Mouse (Mus musculus) layer of hippocampus, adult 2 months (tissue): ENCODE measurements around the gene Cd244a. TPM values are rescaled to one million over a fixed set of nuclear protein-coding genes. Genes with fewer than 3 reads are reported as not detected.

Experiments used
- DNase-seq, 2 experiments: peaks; one replicate each; pipeline ENCODE4 v3.0.0; 2022; ENCODE audit warnings: low spot score in 2 of 2
- H3K27ac ChIP-seq: fragments of 200-600 bp; 2 replicates; pipeline ENCODE4 v1.8.1; 2022
- H3K4me3 ChIP-seq: fragments of 200-600 bp; 2 replicates; pipeline ENCODE4 v1.8.1; 2022; ENCODE audit warnings: mild to moderate bottlenecking
- CTCF ChIP-seq: fragments of 200-600 bp; conservative IDR thresholded peaks from 2 replicates; pipeline ENCODE4 v1.8.1; 2022; ENCODE audit warnings: antibody characterized with exemption, mild to moderate bottlenecking, moderate library complexity
- long read RNA-seq, 2 experiments: library from polyadenylated mRNA; stranded (forward); transcript quantifications; one replicate each; pipeline ENCODE4 v2.0.0; 2021; ENCODE audit warnings: borderline mapping rate in 2 of 2
- total RNA-seq, 2 experiments: library from RNA; stranded (reverse); gene quantifications; 2 replicates each; pipeline ENCODE4 v1.2.3; 2021

The Cd244a gene
- total RNA-seq, result not detected
- long read RNA-seq, experiment 1, result 0 reads
- long read RNA-seq, experiment 2, result 0 reads

GRCm38 (mm10) chr1:171558898-171559297, at the start of gene Cd244a:
Gene Cd244a (plus strand): TSS chr1:171559193.
- DNase-seq, result no peak
- no peak for TF ChIP-seq CTCF
- H3K4me3 ChIP-seq, result no peak within 1 kb of the TSS
- no peak within 1 kb of the TSS for H3K27ac ChIP-seq

GRCm38 (mm10) chr1:171513234-171513633, 45.8 kb upstream of the Cd244a start:
- H3K27ac ChIP-seq, result no peak overlapping the region
- DNase-seq, result no peak
- peak; percentile 40 for TF ChIP-seq CTCF
- H3K4me3 ChIP-seq, result no peak overlapping the region

GRCm38 (mm10) chr1:171513760-171514159, 45.2 kb upstream of the Cd244a start:
- Histone ChIP-seq H3K27ac (no peak overlapping the region), H3K4me3 (no peak overlapping the region)
- no peak for DNase-seq
- TF ChIP-seq CTCF, result no peak

- no peak for TF ChIP-seq CTCF
- no peak for DNase-seq
- no peak overlapping the region for H3K27ac ChIP-seq
- H3K4me3 ChIP-seq, result no peak overlapping the region
Observed at GRCm38 (mm10) chr1:171515039-171515438, 44.0 kb upstream of the Cd244a start.

GRCm38 (mm10) chr1:171515557-171515956, 43.4 kb upstream of the Cd244a start:
- no peak for TF ChIP-seq CTCF
- H3K27ac ChIP-seq, result no peak overlapping the region
- DNase-seq, result no peak
- no peak overlapping the region for H3K4me3 ChIP-seq

- TF ChIP-seq CTCF, result no peak
- H3K4me3 ChIP-seq, result no peak overlapping the region
Observed at GRCm38 (mm10) chr1:171531367-171531766, 27.6 kb upstream of the Cd244a start.

GRCm38 (mm10) chr1:171532830-171533229, 26.2 kb upstream of the Cd244a start:
- Histone ChIP-seq H3K27ac (no peak overlapping the region), H3K4me3 (no peak overlapping the region)
- no peak for TF ChIP-seq CTCF
- no peak for DNase-seq

More at GRCm38 (mm10) chr1:171531367-171531766, 27.6 kb upstream of the Cd244a start:
- H3K27ac ChIP-seq, result no peak overlapping the region
- no peak for DNase-seq

- TF ChIP-seq CTCF, result no peak
- Histone ChIP-seq H3K4me3 (no peak overlapping the region), H3K27ac (no peak overlapping the region)
- no peak for DNase-seq
Observed at GRCm38 (mm10) chr1:171534557-171534956, 24.4 kb upstream of the Cd244a start.

- no peak for DNase-seq
- TF ChIP-seq CTCF, result no peak
- no peak within 1 kb of the TSS for H3K4me3 ChIP-seq
- H3K27ac ChIP-seq, result no peak within 1 kb of the TSS
Observed at GRCm38 (mm10) chr1:171535194-171535593, 23.8 kb upstream of the Cd244a start, which contains the start of gene Itln1. Gene Itln1 (minus strand): TSS chr1:171535294.

GRCm38 (mm10) chr1:171540694-171541093, 18.3 kb upstream of the Cd244a start:
- no peak for DNase-seq
- no peak for TF ChIP-seq CTCF
- Histone ChIP-seq H3K27ac (no peak overlapping the region), H3K4me3 (no peak overlapping the region)

GRCm38 (mm10) chr1:171551326-171551725, 7.7 kb upstream of the Cd244a start:
- Histone ChIP-seq H3K4me3 (no peak overlapping the region), H3K27ac (no peak overlapping the region)
- no peak for DNase-seq
- TF ChIP-seq CTCF, result no peak

- H3K27ac ChIP-seq, result no peak overlapping the region
- no peak overlapping the region for H3K4me3 ChIP-seq
- DNase-seq, result no peak
- TF ChIP-seq CTCF, result no peak
Observed at GRCm38 (mm10) chr1:171552230-171552629, 6.8 kb upstream of the Cd244a start.

GRCm38 (mm10) chr1:171553359-171554341, 5.3 kb upstream of the Cd244a start:
- no peak overlapping the region for H3K4me3 ChIP-seq
- no peak overlapping the region for H3K27ac ChIP-seq
- DNase-seq, result no peak
- TF ChIP-seq CTCF, result no peak

- no peak for TF ChIP-seq CTCF
- no peak overlapping the region for H3K27ac ChIP-seq
- DNase-seq, result no peak
- H3K4me3 ChIP-seq, result no peak overlapping the region
Observed at GRCm38 (mm10) chr1:171556366-171556765, 2.6 kb upstream of the Cd244a start.
